Mouse (Mus musculus): ENCODE measurements around the gene Cdh22.

Cdh22 gene

DNA sequence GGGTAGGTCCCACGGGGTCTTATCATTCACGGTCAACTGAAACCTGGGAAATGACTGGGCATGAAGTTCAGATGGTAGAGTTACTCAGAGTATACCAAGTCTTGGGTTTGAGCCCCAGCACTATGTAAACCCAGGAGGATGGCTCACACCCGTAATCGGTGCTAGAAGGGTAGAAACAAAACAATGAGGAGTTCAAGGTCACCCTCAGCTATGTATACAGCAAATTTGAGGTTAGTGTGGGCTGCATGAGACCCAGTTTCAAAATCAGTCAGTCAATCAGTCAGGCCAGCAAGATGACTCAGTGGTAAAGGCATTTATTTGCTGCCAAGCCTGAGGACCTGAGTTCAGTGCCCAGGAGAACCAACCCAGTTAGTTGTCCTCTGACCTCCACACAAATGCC is 27.6 kb downstream of the Cdh22 start:
- no peak for DNase-seq (ENCODE audit: low read depth)

DNA sequence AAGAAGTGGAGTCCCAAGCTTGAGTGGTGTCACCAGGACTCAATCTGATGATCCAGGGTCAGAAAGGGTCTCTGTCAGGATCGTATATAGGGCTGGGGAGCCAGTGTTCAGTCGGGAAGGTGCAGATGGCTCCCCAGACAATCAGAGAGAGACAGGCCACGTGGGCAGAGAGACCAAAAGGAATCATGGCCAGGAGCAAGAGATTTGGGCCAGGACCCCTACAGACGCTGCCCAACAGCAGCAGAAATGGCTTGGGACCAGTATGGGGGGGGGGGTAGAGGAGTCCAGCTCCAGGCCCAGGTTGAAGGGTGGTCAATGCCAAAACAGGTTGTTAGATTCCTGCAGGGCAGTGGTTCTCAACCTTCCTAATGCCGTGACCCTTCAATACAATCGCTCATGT is 29.2 kb downstream of the Cdh22 start:
- no peak for DNase-seq (ENCODE audit: low read depth)

DNA sequence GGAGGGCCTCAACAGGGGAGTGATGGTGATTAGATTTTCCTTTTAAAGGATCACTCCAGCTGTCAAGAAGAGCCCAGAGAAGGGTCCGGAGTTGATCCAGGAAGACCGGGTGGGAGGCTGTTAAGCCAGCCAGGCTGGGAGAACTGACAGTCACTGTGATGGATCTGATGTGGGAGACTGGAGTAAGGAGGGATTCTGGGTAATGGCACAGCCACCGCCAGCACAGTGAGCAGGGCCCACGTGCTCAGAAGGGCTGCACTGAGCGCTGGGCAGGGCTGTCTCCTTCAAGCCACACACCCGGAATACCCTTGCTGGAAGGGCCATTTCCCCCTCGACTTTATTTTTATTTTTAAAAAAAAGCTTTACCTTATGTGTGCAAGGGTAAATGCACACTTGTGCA is 29.7 kb downstream of the Cdh22 start:
- DNase-seq (ENCODE audit: low read depth): no peak

DNA sequence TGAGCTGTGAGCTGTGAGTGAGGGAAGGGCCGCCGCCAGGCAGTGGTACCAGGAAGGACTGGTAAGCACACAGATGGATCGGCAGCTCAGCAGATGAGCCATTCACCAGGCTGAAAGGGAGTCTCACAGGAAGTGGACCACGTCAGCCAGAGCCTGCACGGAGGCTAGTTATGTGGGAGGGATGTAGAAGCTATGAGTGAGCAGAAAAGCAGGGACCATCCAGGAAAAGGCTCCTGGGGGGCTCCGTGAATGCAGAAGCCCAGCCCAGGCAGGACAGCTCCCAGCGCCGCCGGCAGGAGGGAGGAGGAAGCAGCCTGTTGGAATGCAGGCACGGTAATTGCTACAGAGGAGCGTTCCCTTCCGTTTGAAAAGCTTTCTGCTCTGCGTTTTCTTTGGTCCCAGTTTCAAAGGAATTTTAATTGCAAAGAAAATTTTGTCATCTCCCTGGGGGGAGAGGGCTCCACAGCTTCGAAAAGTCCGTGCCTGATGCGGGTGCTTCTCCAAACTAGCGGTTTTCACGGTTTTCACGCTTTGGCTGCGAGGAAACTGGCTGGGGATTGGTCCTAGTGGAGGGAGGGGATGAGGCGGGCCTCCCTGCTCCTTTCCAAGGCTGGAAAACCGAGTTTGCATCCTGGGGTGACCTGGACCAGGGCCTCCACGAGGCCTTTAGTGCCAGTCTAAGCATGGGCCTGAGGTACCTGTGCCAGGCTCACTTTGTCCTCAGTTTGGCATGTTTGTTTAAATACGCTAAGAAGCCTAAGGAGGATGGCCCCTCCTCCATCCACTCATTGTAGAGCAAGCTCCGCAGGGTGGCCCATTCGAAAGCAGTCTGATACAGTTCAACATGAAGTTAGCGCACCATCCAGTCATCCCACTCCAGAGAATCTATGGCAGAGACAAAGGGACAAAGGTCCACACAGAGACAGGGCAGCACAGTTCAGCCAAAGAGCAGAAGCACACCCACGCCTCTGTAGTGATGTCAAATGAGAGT is 32.6 kb downstream of the Cdh22 start:
- no peak for DNase-seq (ENCODE audit: low read depth)

DNA sequence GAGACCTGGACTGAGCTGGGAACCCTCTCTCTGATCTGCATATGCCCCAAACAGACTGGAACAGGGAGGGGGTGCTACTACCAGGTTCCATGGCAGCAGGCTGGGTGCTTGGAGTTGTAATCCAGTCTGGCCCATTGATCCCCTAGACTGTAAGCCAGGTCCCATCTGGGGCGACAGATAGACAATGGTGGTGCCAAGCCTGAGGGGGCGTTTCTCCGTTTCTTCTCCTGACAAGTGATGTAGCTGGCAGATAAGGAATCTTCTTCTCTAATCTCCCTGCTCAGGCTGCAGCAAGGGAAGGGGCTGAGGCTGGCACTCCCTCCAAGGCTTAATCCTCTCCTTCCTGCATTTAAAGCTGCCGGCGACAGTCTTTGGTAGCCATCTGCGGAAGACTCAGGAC is 37.1 kb downstream of the Cdh22 start:
- no peak for DNase-seq (ENCODE audit: low read depth)

- no peak for DNase-seq (ENCODE audit: low read depth)
These were observed 39.1 kb downstream of the Cdh22 start for GRCm38 (mm10) chr2:165195411-165196182.

DNA sequence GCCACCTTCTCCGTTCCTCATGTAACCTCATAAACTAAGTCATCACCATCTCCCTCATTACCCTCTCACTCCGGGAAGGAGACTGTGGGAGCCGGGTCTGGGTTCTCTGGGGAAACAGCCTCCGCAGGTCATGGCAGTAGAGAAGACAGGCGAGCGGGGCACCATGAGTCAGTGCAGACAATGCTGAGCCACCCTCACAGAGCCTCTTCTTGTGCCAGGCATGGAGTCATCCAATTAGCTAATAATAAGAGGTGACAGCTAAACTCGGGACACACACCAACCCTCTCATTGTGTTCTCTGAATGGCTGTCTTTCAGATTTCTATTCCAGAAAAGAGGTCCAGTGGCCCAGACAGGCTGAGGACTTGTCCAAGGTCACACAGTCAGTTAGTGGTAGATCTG is 43.2 kb downstream of the Cdh22 start:
- DNase-seq (ENCODE audit: low read depth): no peak

DNA sequence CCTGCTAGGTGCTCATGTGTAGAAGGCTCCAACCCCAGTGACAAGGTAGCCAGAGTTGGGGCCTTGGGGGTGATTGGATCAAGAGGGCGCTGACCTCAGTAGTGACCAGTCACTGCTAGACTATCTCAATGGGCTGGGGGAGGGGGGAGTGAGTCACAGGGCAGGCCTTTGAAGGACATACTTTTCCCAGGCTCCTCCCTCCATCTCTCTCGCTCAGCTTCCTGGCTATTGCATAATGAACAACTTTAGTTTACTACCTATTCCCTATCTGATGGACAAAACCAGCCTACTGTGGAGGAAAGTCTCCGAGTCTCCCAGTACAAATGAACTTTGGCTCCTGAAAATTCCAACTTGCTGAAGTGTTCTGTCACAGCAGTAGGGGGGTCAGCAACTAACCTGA is 45.1 kb downstream of the Cdh22 start:
- no peak for DNase-seq (ENCODE audit: low read depth)

- no peak for DNase-seq (ENCODE audit: low read depth)
These were observed 46.8 kb downstream of the Cdh22 start for GRCm38 (mm10) chr2:165187648-165188380.

DNA sequence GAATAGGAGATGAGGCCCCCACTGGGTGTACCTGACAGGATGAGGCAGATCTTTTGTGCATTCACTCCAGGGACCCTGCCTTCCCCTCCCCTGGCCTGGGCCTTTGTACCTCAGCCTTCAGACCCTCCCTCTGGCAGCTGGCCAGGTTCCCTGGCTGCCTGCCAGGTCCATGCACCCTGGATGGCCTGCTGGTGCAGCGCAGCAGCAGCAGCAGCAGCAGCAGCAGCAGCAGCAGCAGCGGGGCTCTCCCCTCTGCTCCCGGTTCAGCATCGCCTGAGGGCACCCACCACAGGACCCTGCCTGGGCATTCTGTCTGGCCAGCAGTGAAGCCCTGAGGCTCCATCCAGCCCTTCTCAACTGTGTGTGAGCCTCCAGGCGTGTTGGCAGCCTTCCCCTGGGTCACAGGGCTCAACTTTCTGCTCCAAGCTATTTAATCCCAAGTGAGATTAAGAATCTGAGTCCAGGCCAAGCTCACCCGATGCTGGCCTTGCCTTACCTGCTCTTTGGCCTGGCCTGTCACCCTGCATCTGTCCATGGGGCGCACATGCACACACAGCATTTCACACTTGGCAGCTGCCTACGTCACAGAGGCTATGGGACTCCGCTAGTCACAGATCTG is 50.5 kb downstream of the Cdh22 start:
- no peak for DNase-seq (ENCODE audit: low read depth)

GRCm38 (mm10) chr2:165182085-165182976 is 52.3 kb downstream of the Cdh22 start:
- DNase-seq (ENCODE audit: low read depth): no peak

- peak; percentile 67 for DNase-seq (ENCODE audit: low read depth)
These were observed 55.4 kb downstream of the Cdh22 start for GRCm38 (mm10) chr2:165179231-165179630.

DNA sequence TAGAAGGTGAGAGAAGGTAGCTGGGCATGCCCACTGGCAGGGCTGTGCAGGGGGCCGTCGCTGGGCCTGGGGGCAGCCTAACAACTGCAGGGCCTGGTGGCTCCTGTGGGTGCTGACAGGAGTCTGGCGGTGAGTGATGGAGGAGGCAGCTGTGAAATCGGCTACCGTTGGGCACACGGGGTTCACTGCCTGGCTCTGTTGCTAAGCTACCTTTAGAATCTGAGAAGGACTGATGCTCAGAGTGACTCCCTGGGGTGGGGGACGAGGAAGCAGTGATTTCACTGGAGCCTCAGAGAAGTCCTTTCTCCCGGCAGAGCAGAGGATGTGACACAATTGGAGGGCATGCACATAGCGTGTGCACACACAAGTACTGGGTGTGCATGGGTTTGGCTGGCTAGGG is 57.7 kb downstream of the Cdh22 start:
- DNase-seq (ENCODE audit: low read depth): no peak

DNA sequence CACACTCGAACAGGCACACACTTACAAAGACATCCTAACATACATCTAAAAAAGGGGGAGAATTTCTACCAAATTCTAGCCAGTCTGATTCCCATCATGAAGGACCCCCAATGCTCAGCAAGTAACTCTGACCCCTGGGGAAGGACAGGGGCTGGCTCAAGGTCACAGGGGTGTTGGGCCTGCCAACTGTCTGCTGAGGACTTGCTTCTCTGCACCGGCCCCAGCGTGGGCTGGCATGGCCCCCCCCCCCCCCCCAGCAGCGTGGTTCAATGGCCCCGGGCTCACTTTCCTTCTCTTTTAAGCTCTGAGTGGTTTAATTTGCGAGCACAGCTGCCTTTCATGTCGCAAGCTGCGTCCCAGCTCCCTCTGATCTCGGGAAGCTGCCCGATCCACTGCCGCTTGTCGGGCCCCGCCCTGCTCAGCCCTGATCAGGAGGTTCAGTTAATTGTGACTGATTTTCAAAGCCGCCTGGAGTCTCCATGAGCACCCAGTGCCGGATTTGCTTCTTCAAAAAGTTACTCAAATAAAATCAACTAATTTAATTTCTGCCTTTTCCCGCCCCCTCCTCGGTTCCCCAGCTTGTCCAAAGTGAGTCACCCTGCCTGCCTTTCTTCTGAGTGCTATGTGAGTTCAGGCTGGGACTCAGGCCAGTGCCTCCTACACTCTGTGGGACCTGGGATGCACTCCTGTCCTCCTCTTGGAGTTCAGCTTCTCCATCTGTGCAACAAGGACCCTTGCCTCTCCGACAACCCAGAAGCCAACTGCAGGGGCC is 67.8 kb downstream of the Cdh22 start:
- DNase-seq (ENCODE audit: low read depth): peak; percentile 53

- no peak for DNase-seq (ENCODE audit: low read depth)
These were observed 72.4 kb downstream of the Cdh22 start for GRCm38 (mm10) chr2:165162221-165162620.

DNA sequence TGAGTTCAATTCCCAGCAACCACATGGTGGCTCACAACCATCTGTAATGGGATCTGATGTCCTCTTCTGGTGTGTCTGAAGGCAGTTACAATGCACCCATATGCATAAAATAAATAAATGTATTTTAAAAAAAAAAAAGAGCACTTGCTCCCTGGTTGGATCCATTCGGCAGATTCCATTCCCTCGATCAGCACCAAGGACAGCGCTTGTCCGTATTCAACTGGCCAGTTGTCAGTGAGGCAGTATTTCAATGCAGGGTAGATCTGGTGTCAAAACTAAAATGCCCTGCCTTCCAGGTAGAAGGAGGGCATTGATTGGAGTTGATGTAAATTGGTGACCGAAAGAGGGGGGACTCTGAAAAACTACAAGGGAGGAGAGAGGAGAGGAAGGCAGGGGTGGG is 74.2 kb downstream of the Cdh22 start:
- DNase-seq (ENCODE audit: low read depth): no peak

GRCm38 (mm10) chr2:165159055-165159688 is 75.5 kb downstream of the Cdh22 start:
- no peak for DNase-seq (ENCODE audit: low read depth)

DNA sequence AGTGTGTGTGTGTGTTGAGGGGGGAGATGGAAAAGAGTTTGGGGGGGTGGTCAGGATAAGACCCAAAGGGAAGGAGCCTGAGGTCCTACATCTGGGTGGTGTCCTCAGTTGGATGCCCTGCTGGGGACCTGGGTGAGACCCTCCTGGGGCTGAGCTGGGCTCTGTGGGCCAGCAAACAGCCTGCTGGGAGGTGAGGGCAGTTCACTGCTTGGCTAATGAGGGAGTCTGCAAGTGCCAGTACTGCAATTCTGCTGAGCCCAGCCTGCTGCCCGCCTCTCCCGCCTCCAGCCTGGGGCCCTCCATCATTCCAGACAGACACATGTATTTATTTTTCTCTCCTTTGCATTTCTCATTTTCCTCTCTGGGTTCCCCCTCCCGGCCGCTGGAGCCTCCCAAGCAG is 76.3 kb downstream of the Cdh22 start:
- no peak for DNase-seq (ENCODE audit: low read depth)

DNA sequence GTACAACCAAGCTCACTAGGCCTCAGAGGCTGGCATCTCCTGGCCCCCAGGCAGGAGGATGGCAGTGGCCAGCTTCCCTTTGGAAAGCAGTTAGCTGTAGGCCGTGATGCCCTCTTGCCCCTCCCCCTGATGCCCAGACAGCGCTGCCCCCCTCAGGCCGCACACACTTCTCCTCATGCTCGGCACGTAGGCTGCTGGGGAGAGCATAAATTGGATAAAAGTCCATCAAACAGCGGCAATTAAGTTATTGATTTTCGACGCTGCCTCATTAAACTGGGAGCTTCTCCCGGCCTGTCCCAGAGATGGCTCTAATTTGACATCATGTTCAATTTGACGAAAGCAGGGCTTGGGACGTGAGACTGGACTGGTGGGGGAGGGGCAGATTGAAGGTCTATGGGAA is 76.8 kb downstream of the Cdh22 start:
- no peak for DNase-seq (ENCODE audit: low read depth)

GRCm38 (mm10) chr2:165153006-165153405 is 81.6 kb downstream of the Cdh22 start:
- no peak for DNase-seq (ENCODE audit: low read depth)

Data from naive thymus-derived CD4-positive, alpha-beta T cell, adult 2 months (primary cell).